Mouse (Mus musculus) ES-Bruce4 (cell line): Measurements from ENCODE around the gene Cep170b.

ENCODE experiments used
- CTCF ChIP-seq: IDR thresholded peaks from one replicate; pipeline ENCODE4 v1.8.1; 2011; ENCODE audit warnings: low read depth, low read length
- EP300 ChIP-seq: IDR thresholded peaks from 2 replicates; pipeline ENCODE4 v1.6.1; 2011; ENCODE audit warnings: low read depth, low read length; ENCODE audit not compliant: insufficient read depth

- no peak for TF ChIP-seq CTCF
- no peak for TF ChIP-seq EP300
These were observed 46.3 kb downstream of the Cep170b start for GRCm38 (mm10) chr12:112766586-112766985.
